Mouse (Mus musculus): ENCODE measurements at regions not wholly inside any gene's neighbourhood (a gene's known extent, or its start where the extent isn't known, plus 50 kb on each side); places are given as distances from the start of the nearest gene placed in this dataset.
"Not testable (repeated sequence)": the region's sequence is repeated elsewhere in the genome, so short reads cannot be mapped to it uniquely, and the experiment has no call there.

GRCm38 (mm10) chr4:84173441-84173840 is 501.6 kb downstream of the Bnc2 start:
- DNase-seq = no peak

- not testable (repeated sequence) for DNase-seq
Observed at GRCm38 (mm10) chr4:84176457-84176856, 498.6 kb downstream of the Bnc2 start.

GRCm38 (mm10) chr4:84177827-84178226 is 497.2 kb downstream of the Bnc2 start:
- no peak for DNase-seq

- no peak for DNase-seq
Observed at GRCm38 (mm10) chr4:84184436-84184835, 490.6 kb downstream of the Bnc2 start.

GRCm38 (mm10) chr4:84184844-84185243 is 490.2 kb downstream of the Bnc2 start:
- DNase-seq = no peak

- DNase-seq = no peak
Observed at GRCm38 (mm10) chr4:84189315-84189714, 485.8 kb downstream of the Bnc2 start.

- no peak for DNase-seq
Observed at GRCm38 (mm10) chr4:84191303-84191702, 483.8 kb downstream of the Bnc2 start.

GRCm38 (mm10) chr4:84192301-84192700 is 482.8 kb downstream of the Bnc2 start:
- no peak for DNase-seq

- no peak for DNase-seq
Observed at GRCm38 (mm10) chr4:84196732-84197131, 478.3 kb downstream of the Bnc2 start.

- DNase-seq = no peak
Observed at GRCm38 (mm10) chr4:84198176-84198575, 476.9 kb downstream of the Bnc2 start.

- no peak for DNase-seq
Observed at GRCm38 (mm10) chr4:84199181-84199656, 475.9 kb downstream of the Bnc2 start.

GRCm38 (mm10) chr4:84201001-84201400 is 474.1 kb downstream of the Bnc2 start:
- no peak for DNase-seq

GRCm38 (mm10) chr4:84202231-84202630 is 472.8 kb downstream of the Bnc2 start:
- DNase-seq = no peak

GRCm38 (mm10) chr4:84203680-84204079 is 471.4 kb downstream of the Bnc2 start:
- DNase-seq = no peak

- DNase-seq = no peak
Observed at GRCm38 (mm10) chr4:84204777-84205176, 470.3 kb downstream of the Bnc2 start.

GRCm38 (mm10) chr4:84208175-84208574 is 466.9 kb downstream of the Bnc2 start:
- DNase-seq = no peak

- no peak for DNase-seq
Observed at GRCm38 (mm10) chr4:84209538-84209937, 465.5 kb downstream of the Bnc2 start.

GRCm38 (mm10) chr4:84211311-84211875 is 463.7 kb downstream of the Bnc2 start:
- DNase-seq = no peak

- no peak for DNase-seq
Observed at GRCm38 (mm10) chr4:84212004-84212403, 463.1 kb downstream of the Bnc2 start.

- no peak for DNase-seq
Observed at GRCm38 (mm10) chr4:84214523-84214922, 460.6 kb downstream of the Bnc2 start.

- no peak for DNase-seq
Observed at GRCm38 (mm10) chr4:84218961-84219360, 456.1 kb downstream of the Bnc2 start.

GRCm38 (mm10) chr4:84222057-84222717 is 452.9 kb downstream of the Bnc2 start:
- no peak for DNase-seq

- DNase-seq = no peak
Observed at GRCm38 (mm10) chr4:84222805-84223335, 452.2 kb downstream of the Bnc2 start.

- DNase-seq = no peak
Observed at GRCm38 (mm10) chr4:84224556-84224955, 450.5 kb downstream of the Bnc2 start.
